In genomic region chr14:73176266-73176665, GRCm38 (mm10) we compare ENCODE assay signal across 17 mouse cellular contexts. TPM values are rescaled to one million over a fixed set of nuclear protein-coding genes. Genes with fewer than 3 reads are reported as not detected.
DNase-seq lines count a peak whose midpoint lies in the region; ATAC-seq and TF ChIP-seq lines count a peak whose summit lies in the region.
"Had no signal": no experiment of that assay in that cellular context is flagged by ENCODE, and none has a peak within 500 bp of the region (broad histone marks: within the 10 kb centered on the region; RNA-seq: fewer than 3 reads in every experiment).

No protein-coding gene starts in this region.

- no peak for TF ChIP-seq CTCF in brain, embryonic 14.5 days (IDR thresholded peaks at IDR 0.05; ENCODE audit: borderline replicate concordance, extremely low read depth, insufficient read depth, insufficient read length)
- no peak for TF ChIP-seq CTCF in left cerebral cortex, adult 2 months (IDR thresholded peaks at IDR 0.05)

- peak; percentile 53 for DNase-seq in adrenal gland, adult 2 months
- no peak for DNase-seq in adrenal gland, postnatal 4 days (ENCODE audit: low spot score in 2 of 2)
- DNase-seq in heart, postnatal 10 days = peak; percentile 41
- no peak for DNase-seq in heart, postnatal 4 days
- peak; percentile 25 for DNase-seq in brain, embryonic 14.5 days (ENCODE audit: low read depth)
- no peak for DNase-seq in gastrocnemius, postnatal 10 days
- no peak for DNase-seq in left cerebral cortex, adult 2 months (ENCODE audit: extremely low spot score in 1 of 2, low spot score in 2 of 2)
- DNase-seq: cerebellum, adult 2 months; gastrocnemius, postnatal 25 days; lung, adult 18-20 months; spleen, adult 18-20 months had no signal

- peak; percentile 47 for ATAC-seq in megakaryocyte progenitor cell, adult 5-6 weeks (replicated peaks; ENCODE audit: poor library complexity)
- ATAC-seq: intestine, embryonic 15.5 days had no signal

- H3K27ac ChIP-seq in left cerebral cortex, adult 2 months = no peak overlapping the region
- H3K27ac ChIP-seq: heart, embryonic 15.5 days; hindbrain, embryonic 14.5 days; intestine, embryonic 15.5 days; limb, embryonic 12.5 days; neural tube, embryonic 12.5 days had no signal

- no peak for TF ChIP-seq POLR2A in brain, embryonic 14.5 days (IDR thresholded peaks at IDR 0.05; ENCODE audit: borderline replicate concordance, extremely low read depth, insufficient read depth, insufficient read length, poor library complexity, severe bottlenecking)

- intact Hi-C loops in heart, postnatal 10 days (cut with DNase I) = no loop called here
- intact Hi-C loops in left cerebral cortex, adult 2 months (cut with DNase I) = no loop called here

- no peak overlapping the region for H3K4me3 ChIP-seq in left cerebral cortex, adult 2 months
- H3K4me3 ChIP-seq: heart, embryonic 15.5 days; intestine, embryonic 15.5 days; limb, embryonic 12.5 days; neural tube, embryonic 12.5 days had no signal

RNA-seq across cellular contexts. Expression of gene Rcbtb2, which starts 53.4 kb away (rescaled TPM):
- total RNA-seq in adrenal gland, adult 2 months (2021) = 10 to 100 TPM; 28.6 to 34.3 TPM
- polyA plus RNA-seq in adrenal gland, adult 2 months (2012; rRNA removed) = 30.7 and 39.4 TPM in 2 replicates
- total RNA-seq in adrenal gland, postnatal 4 days (2021) = 10 to 100 TPM; 47.0 to 48.8 TPM
- total RNA-seq in heart, postnatal 10 days (2021) = 10 to 100 TPM; 34.1 to 40.0 TPM
- total RNA-seq in heart, postnatal 4 days (2021) = 10 to 100 TPM; 40.6 to 44.4 TPM
- 58.8 and 69.3 TPM in 2 replicates for polyA plus RNA-seq in brain, embryonic 14.5 days (2012; rRNA removed)
- 51.8 and 54.3 TPM in 2 replicates for total RNA-seq in megakaryocyte progenitor cell, adult 5-6 weeks (2015)
- 25.6 and 31.8 TPM in 2 replicates for total RNA-seq in megakaryocyte progenitor cell, adult 5-6 weeks (2017)
- total RNA-seq in gastrocnemius, postnatal 10 days (2021) = 10 to 100 TPM; 26.1 to 28.9 TPM
- 10 to 100 TPM; 19.1 to 20.6 TPM for total RNA-seq in left cerebral cortex, adult 2 months (2021)

Comparison
In these comparisons a context has a peak if more than half of its experiments do, and no peak if none do; other contexts are left out.
1. DNase-seq: peak in adrenal gland, adult 2 months (single experiment), heart, postnatal 10 days (2 of 2) and brain, embryonic 14.5 days (single experiment); none in adrenal gland, postnatal 4 days (0 of 2), heart, postnatal 4 days (single experiment), gastrocnemius, postnatal 10 days (single experiment) and left cerebral cortex, adult 2 months (0 of 2).